Mouse (Mus musculus): Measurements from ENCODE around the gene Ppm1b. TPM values are rescaled to one million over a fixed set of nuclear protein-coding genes. Genes with fewer than 3 reads are reported as not detected.

Ppm1b gene
- polyA plus RNA-seq, 1 experiment from 2014 or later: 54.6 TPM

GRCm38 (mm10) chr17:84954881-84955280 lies 1.7 kb upstream of the Ppm1b start:
- no peak for ATAC-seq (ENCODE audit: low read depth)
- Histone ChIP-seq H3K9ac (ENCODE audit: low read length) (no peak overlapping the region), H3K9me3 (ENCODE audit: control insufficient read depth, low read length) (no peaks in the 10 kb centered on the region), H3K27ac (ENCODE audit: low read length) (no peak overlapping the region), H3K4me3 (ENCODE audit: low read length) (no peak overlapping the region), H3K4me1 (replicated peaks; ENCODE audit: control insufficient read depth, insufficient read depth, low read length) (peaks cover 8% of the 10 kb centered on the region), H3K4me2 (ENCODE audit: low read depth, low read length) (no peak overlapping the region), H3K36me3 (ENCODE audit: control insufficient read depth, insufficient read depth, low read length) (no peaks in the 10 kb centered on the region), H3K27me3 (ENCODE audit: control insufficient read depth, insufficient read depth, low read depth, low read length) (no peaks in the 10 kb centered on the region)
- WGBS: 76% methylated on average over 5 of the region's 5 CpGs

GRCm38 (mm10) chr17:84956931-84957486 lies 468 bp downstream of the Ppm1b start:
- WGBS: under 1% methylated on average over 24 of the region's 24 CpGs
- H3K4me3 ChIP-seq (ENCODE audit: low read length): peak overlapping the region; percentile 67
- no peaks in the 10 kb centered on the region for H3K9me3 ChIP-seq (ENCODE audit: control insufficient read depth, low read length)
- ATAC-seq (ENCODE audit: low read depth): peak; percentile 87
- peaks cover 18% of the 10 kb centered on the region for H3K4me1 ChIP-seq (replicated peaks; ENCODE audit: control insufficient read depth, insufficient read depth, low read length)
- no peaks in the 10 kb centered on the region for H3K27me3 ChIP-seq (ENCODE audit: control insufficient read depth, insufficient read depth, low read depth, low read length)
- H3K4me2 ChIP-seq (ENCODE audit: low read depth, low read length): peak overlapping the region; percentile 86
- peak overlapping the region; percentile 98 for H3K27ac ChIP-seq (ENCODE audit: low read length)
- peak overlapping the region; percentile 77 for H3K9ac ChIP-seq (ENCODE audit: low read length)
- H3K36me3 ChIP-seq (ENCODE audit: control insufficient read depth, insufficient read depth, low read length): no peaks in the 10 kb centered on the region

GRCm38 (mm10) chr17:84957487-84958259 lies 1.1 kb downstream of the Ppm1b start:
- Histone ChIP-seq H3K4me3 (ENCODE audit: low read length) (peak overlapping the region; percentile 97), H3K9me3 (ENCODE audit: control insufficient read depth, low read length) (no peaks in the 10 kb centered on the region), H3K4me2 (ENCODE audit: low read depth, low read length) (peak overlapping the region; percentile 86), H3K27me3 (ENCODE audit: control insufficient read depth, insufficient read depth, low read depth, low read length) (no peaks in the 10 kb centered on the region), H3K9ac (ENCODE audit: low read length) (peak overlapping the region; percentile 98), H3K36me3 (ENCODE audit: control insufficient read depth, insufficient read depth, low read length) (no peaks in the 10 kb centered on the region), H3K27ac (ENCODE audit: low read length) (peak overlapping the region; percentile 98), H3K4me1 (replicated peaks; ENCODE audit: control insufficient read depth, insufficient read depth, low read length) (peaks cover 20% of the 10 kb centered on the region)
- under 1% methylated on average over 49 of the region's 55 CpGs for WGBS
- ATAC-seq (ENCODE audit: low read depth): peak; percentile 98

- H3K4me3 ChIP-seq (ENCODE audit: low read length): peak overlapping the region; percentile 97
- peak overlapping the region; percentile 98 for H3K9ac ChIP-seq (ENCODE audit: low read length)
- WGBS: under 1% methylated on average over 22 of the region's 52 CpGs
- peak overlapping the region; percentile 71 for H3K4me2 ChIP-seq (ENCODE audit: low read depth, low read length)
- peak overlapping the region; percentile 90 for H3K27ac ChIP-seq (ENCODE audit: low read length)
- peaks cover 20% of the 10 kb centered on the region for H3K4me1 ChIP-seq (replicated peaks; ENCODE audit: control insufficient read depth, insufficient read depth, low read length)
- no peaks in the 10 kb centered on the region for H3K9me3 ChIP-seq (ENCODE audit: control insufficient read depth, low read length)
- no peaks in the 10 kb centered on the region for H3K27me3 ChIP-seq (ENCODE audit: control insufficient read depth, insufficient read depth, low read depth, low read length)
- H3K36me3 ChIP-seq (ENCODE audit: control insufficient read depth, insufficient read depth, low read length): no peaks in the 10 kb centered on the region
- no peak for ATAC-seq (ENCODE audit: low read depth)
Measured at GRCm38 (mm10) chr17:84958411-84958911, 1.9 kb downstream of the Ppm1b start.

- Histone ChIP-seq H3K36me3 (ENCODE audit: control insufficient read depth, insufficient read depth, low read length) (no peaks in the 10 kb centered on the region), H3K9ac (ENCODE audit: low read length) (peak overlapping the region; percentile 98), H3K27me3 (ENCODE audit: control insufficient read depth, insufficient read depth, low read depth, low read length) (no peaks in the 10 kb centered on the region), H3K4me1 (replicated peaks; ENCODE audit: control insufficient read depth, insufficient read depth, low read length) (peaks cover 20% of the 10 kb centered on the region), H3K4me2 (ENCODE audit: low read depth, low read length) (peak overlapping the region; percentile 71), H3K9me3 (ENCODE audit: control insufficient read depth, low read length) (no peaks in the 10 kb centered on the region), H3K27ac (ENCODE audit: low read length) (no peak overlapping the region), H3K4me3 (ENCODE audit: low read length) (peak overlapping the region; percentile 97)
- no peak for ATAC-seq (ENCODE audit: low read depth)
- WGBS: 16% methylated on average over 6 of the region's 6 CpGs
Measured at GRCm38 (mm10) chr17:84958986-84959664, 2.6 kb downstream of the Ppm1b start.

GRCm38 (mm10) chr17:84959665-84960020 lies 3.1 kb downstream of the Ppm1b start:
- 23% methylated on average over 3 of the region's 3 CpGs for WGBS
- H3K4me1 ChIP-seq (replicated peaks; ENCODE audit: control insufficient read depth, insufficient read depth, low read length): peaks cover 20% of the 10 kb centered on the region
- peak overlapping the region; percentile 71 for H3K4me2 ChIP-seq (ENCODE audit: low read depth, low read length)
- H3K9me3 ChIP-seq (ENCODE audit: control insufficient read depth, low read length): no peaks in the 10 kb centered on the region
- H3K36me3 ChIP-seq (ENCODE audit: control insufficient read depth, insufficient read depth, low read length): no peaks in the 10 kb centered on the region
- H3K4me3 ChIP-seq (ENCODE audit: low read length): peak overlapping the region; percentile 97
- no peaks in the 10 kb centered on the region for H3K27me3 ChIP-seq (ENCODE audit: control insufficient read depth, insufficient read depth, low read depth, low read length)
- H3K27ac ChIP-seq (ENCODE audit: low read length): no peak overlapping the region
- H3K9ac ChIP-seq (ENCODE audit: low read length): no peak overlapping the region; the same call in 1 of the 2 replicates
- ATAC-seq (ENCODE audit: low read depth): no peak

- WGBS: 42% methylated on average over 4 of the region's 4 CpGs
- Histone ChIP-seq H3K9me3 (ENCODE audit: control insufficient read depth, low read length) (no peaks in the 10 kb centered on the region), H3K36me3 (ENCODE audit: control insufficient read depth, insufficient read depth, low read length) (no peaks in the 10 kb centered on the region), H3K27ac (ENCODE audit: low read length) (no peak overlapping the region), H3K4me1 (replicated peaks; ENCODE audit: control insufficient read depth, insufficient read depth, low read length) (peaks cover 20% of the 10 kb centered on the region), H3K27me3 (ENCODE audit: control insufficient read depth, insufficient read depth, low read depth, low read length) (no peaks in the 10 kb centered on the region), H3K4me3 (ENCODE audit: low read length) (no peak overlapping the region), H3K4me2 (ENCODE audit: low read depth, low read length) (peak overlapping the region; percentile 71), H3K9ac (ENCODE audit: low read length) (no peak overlapping the region)
- ATAC-seq (ENCODE audit: low read depth): no peak
Measured at GRCm38 (mm10) chr17:84960136-84960535, 3.6 kb downstream of the Ppm1b start.

GRCm38 (mm10) chr17:84962046-84962445 lies 5.5 kb downstream of the Ppm1b start:
- 46% methylated on average over 4 of the region's 4 CpGs for WGBS
- H3K27me3 ChIP-seq (ENCODE audit: control insufficient read depth, insufficient read depth, low read depth, low read length): no peaks in the 10 kb centered on the region
- no peak overlapping the region for H3K9ac ChIP-seq (ENCODE audit: low read length)
- H3K4me2 ChIP-seq (ENCODE audit: low read depth, low read length): no peak overlapping the region
- peaks cover 20% of the 10 kb centered on the region for H3K4me1 ChIP-seq (replicated peaks; ENCODE audit: control insufficient read depth, insufficient read depth, low read length)
- H3K4me3 ChIP-seq (ENCODE audit: low read length): no peak overlapping the region
- H3K27ac ChIP-seq (ENCODE audit: low read length): no peak overlapping the region; the same call in 1 of the 2 replicates
- peaks cover 2% of the 10 kb centered on the region; the same call in 1 of the 2 replicates for H3K9me3 ChIP-seq (ENCODE audit: control insufficient read depth, low read length)
- no peak for ATAC-seq (ENCODE audit: low read depth)
- H3K36me3 ChIP-seq (ENCODE audit: control insufficient read depth, insufficient read depth, low read length): no peaks in the 10 kb centered on the region

GRCm38 (mm10) chr17:84963651-84964050 lies 7.1 kb downstream of the Ppm1b start:
- 51% methylated on average over 6 of the region's 6 CpGs for WGBS
- H3K9me3 ChIP-seq (ENCODE audit: control insufficient read depth, low read length): peaks cover 2% of the 10 kb centered on the region; the same call in 1 of the 2 replicates
- H3K27me3 ChIP-seq (ENCODE audit: control insufficient read depth, insufficient read depth, low read depth, low read length): no peaks in the 10 kb centered on the region
- peaks cover 20% of the 10 kb centered on the region for H3K4me1 ChIP-seq (replicated peaks; ENCODE audit: control insufficient read depth, insufficient read depth, low read length)
- ATAC-seq (ENCODE audit: low read depth): no peak
- H3K4me2 ChIP-seq (ENCODE audit: low read depth, low read length): no peak overlapping the region
- no peak overlapping the region for H3K4me3 ChIP-seq (ENCODE audit: low read length)
- no peak overlapping the region for H3K27ac ChIP-seq (ENCODE audit: low read length)
- H3K9ac ChIP-seq (ENCODE audit: low read length): no peak overlapping the region
- H3K36me3 ChIP-seq (ENCODE audit: control insufficient read depth, insufficient read depth, low read length): no peaks in the 10 kb centered on the region

Measured in lung, embryonic 16.5 days (tissue).